Mouse (Mus musculus): ENCODE data around the gene Ppfia2.
A peak's percentile ranks its signal among the peaks of the same experiment; 100 is the strongest.

Ppfia2 gene

GRCm38 (mm10) chr10:106469855-106470532, at the start of gene Ppfia2:
Gene Ppfia2, plus strand, starts transcription at chr10:106470339.
- DNase-seq = peak; percentile 8 to 18

- peak; percentile 11 to 20 for DNase-seq
Observed at GRCm38 (mm10) chr10:106468956-106469721, 1.0 kb upstream of the Ppfia2 start.

GRCm38 (mm10) chr10:106470533-106471205, 530 bp downstream of the Ppfia2 start:
- DNase-seq = no peak

- no peak for DNase-seq
Observed at GRCm38 (mm10) chr10:106509281-106510165, 39.4 kb downstream of the Ppfia2 start.

GRCm38 (mm10) chr10:106566036-106566435, 95.9 kb downstream of the Ppfia2 start:
- DNase-seq = no peak

- DNase-seq = no peak
Observed at GRCm38 (mm10) chr10:106585026-106585425, 114.9 kb downstream of the Ppfia2 start.

GRCm38 (mm10) chr10:106585476-106586080, 115.4 kb downstream of the Ppfia2 start:
- DNase-seq = peak; percentile 11 to 17

- no peak for DNase-seq
Observed at GRCm38 (mm10) chr10:106587817-106588216, 117.7 kb downstream of the Ppfia2 start.

- no peak for DNase-seq
Observed at GRCm38 (mm10) chr10:106590944-106591343, 120.8 kb downstream of the Ppfia2 start.

- DNase-seq = no peak
Observed at GRCm38 (mm10) chr10:106596976-106597375, 126.8 kb downstream of the Ppfia2 start.

- DNase-seq = peak in 1 of 2 experiments; percentile 27
Observed at GRCm38 (mm10) chr10:106603319-106603898, 133.3 kb downstream of the Ppfia2 start.

- DNase-seq = no peak
Observed at GRCm38 (mm10) chr10:106609177-106609981, 139.2 kb downstream of the Ppfia2 start.

- no peak for DNase-seq
Observed at GRCm38 (mm10) chr10:106610222-106610621, 140.1 kb downstream of the Ppfia2 start.

GRCm38 (mm10) chr10:106618194-106618593, 148.1 kb downstream of the Ppfia2 start:
- DNase-seq = peak in 1 of 2 experiments; percentile 8

- no peak for DNase-seq
Observed at GRCm38 (mm10) chr10:106620952-106621351, 150.8 kb downstream of the Ppfia2 start.

- no peak for DNase-seq
Observed at GRCm38 (mm10) chr10:106623342-106623741, 153.2 kb downstream of the Ppfia2 start.

- peak in 1 of 2 experiments; percentile 37 for DNase-seq
Observed at GRCm38 (mm10) chr10:106632171-106632935, 162.2 kb downstream of the Ppfia2 start.

GRCm38 (mm10) chr10:106633898-106634297, 163.8 kb downstream of the Ppfia2 start:
- DNase-seq = no peak

- DNase-seq = no peak
Observed at GRCm38 (mm10) chr10:106652276-106652675, 182.1 kb downstream of the Ppfia2 start.

- no peak for DNase-seq
Observed at GRCm38 (mm10) chr10:106665221-106665620, 195.1 kb downstream of the Ppfia2 start.
